Mouse (Mus musculus) stomach, embryonic 15.5 days (tissue): ENCODE results near the gene Cat. TPM values are rescaled to one million over a fixed set of nuclear protein-coding genes. Genes with fewer than 3 reads are reported as not detected.

Experiments used
- ATAC-seq: fragments of 200-750 bp; cut with Nextera tagmentation; 2 replicates; pipeline ENCODE4 v1.8.0; 2017; ENCODE audit warnings: low read depth, moderate number of reproducible peaks, moderate TSS enrichment; ENCODE audit not compliant: insufficient read depth, low FRiP score
- H3K27ac ChIP-seq: fragments of 300-500 bp; sonication (generic); 2 replicates; pipeline ENCODE4 v1.5.1; 2015; ENCODE audit warnings: mild to moderate bottlenecking, inconsistent platforms
- H3K27me3 ChIP-seq: fragments of 300-500 bp; sonication (generic); replicated peaks from 2 replicates; pipeline ENCODE4 v1.6.1; 2015; ENCODE audit warnings: inconsistent platforms
- H3K36me3 ChIP-seq: fragments of 300-500 bp; sonication (generic); 2 replicates; pipeline ENCODE4 v1.6.1; 2015; ENCODE audit warnings: inconsistent platforms
- H3K4me1 ChIP-seq: fragments of 300-500 bp; sonication (generic); 2 replicates; pipeline ENCODE4 v1.6.1; 2015; ENCODE audit warnings: inconsistent platforms
- H3K4me2 ChIP-seq: fragments of 300-500 bp; sonication (generic); 2 replicates; pipeline ENCODE4 v1.6.1; 2015; ENCODE audit warnings: mild to moderate bottlenecking, inconsistent platforms
- H3K4me3 ChIP-seq: fragments of 300-500 bp; sonication (generic); replicated peaks from 2 replicates; pipeline ENCODE4 v1.5.1; 2015; ENCODE audit warnings: inconsistent platforms
- H3K9ac ChIP-seq: fragments of 300-500 bp; sonication (generic); 2 replicates; pipeline ENCODE4 v1.6.1; 2015; ENCODE audit warnings: inconsistent platforms
- H3K9me3 ChIP-seq: fragments of 300-500 bp; sonication (generic); 2 replicates; pipeline ENCODE4 v1.6.1; 2016; ENCODE audit warnings: inconsistent platforms
- WGBS: fragments of 180-500 bp; shearing (Covaris S2); methylation state at CpG from one replicate; pipeline ENCODE4 v1.1.7; 2015; 5-methylcytosine and 5-hydroxymethylcytosine counted together
- polyA plus RNA-seq: library from polyadenylated mRNA; unstranded; fragments of >200 nt; fragmentation: Nextera tagmentation; extraction: Ambion mirVana; gene quantifications from 2 replicates; pipeline ENCODE4 v1.2.1, GENCODE M21; 2015

Cat gene
- polyA plus RNA-seq, 1 experiment from 2014 or later = 105 TPM

DNA sequence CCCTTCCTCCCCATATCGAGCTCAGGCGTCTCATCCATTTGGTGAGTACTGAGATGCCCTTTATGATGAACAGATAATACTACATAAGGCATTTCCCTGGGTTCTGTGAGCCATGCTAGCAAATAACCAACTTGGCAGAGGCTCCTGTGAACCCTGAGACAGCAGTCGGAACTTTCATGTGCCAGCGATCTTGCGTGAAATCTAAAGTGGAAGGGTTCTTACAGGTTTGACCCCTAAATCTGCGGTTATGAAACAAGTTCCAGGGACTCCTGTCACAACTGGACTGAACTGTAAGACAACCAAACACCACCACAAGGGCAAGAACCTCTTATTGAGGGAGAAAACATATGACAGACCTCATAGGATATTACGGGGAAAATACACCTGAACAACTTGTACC, 29.2 kb downstream of the Cat start:
- 97% methylated on average over 7 of the region's 7 CpGs for WGBS
- H3K9ac ChIP-seq = no peak overlapping the region
- no peak for ATAC-seq
- H3K4me1 ChIP-seq = no peaks in the 10 kb centered on the region
- H3K4me2 ChIP-seq = no peak overlapping the region
- no peak overlapping the region for H3K4me3 ChIP-seq
- peaks cover 58% of the 10 kb centered on the region for H3K36me3 ChIP-seq
- H3K27me3 ChIP-seq = no peaks in the 10 kb centered on the region
- no peaks in the 10 kb centered on the region for H3K9me3 ChIP-seq
- H3K27ac ChIP-seq = no peak overlapping the region

DNA sequence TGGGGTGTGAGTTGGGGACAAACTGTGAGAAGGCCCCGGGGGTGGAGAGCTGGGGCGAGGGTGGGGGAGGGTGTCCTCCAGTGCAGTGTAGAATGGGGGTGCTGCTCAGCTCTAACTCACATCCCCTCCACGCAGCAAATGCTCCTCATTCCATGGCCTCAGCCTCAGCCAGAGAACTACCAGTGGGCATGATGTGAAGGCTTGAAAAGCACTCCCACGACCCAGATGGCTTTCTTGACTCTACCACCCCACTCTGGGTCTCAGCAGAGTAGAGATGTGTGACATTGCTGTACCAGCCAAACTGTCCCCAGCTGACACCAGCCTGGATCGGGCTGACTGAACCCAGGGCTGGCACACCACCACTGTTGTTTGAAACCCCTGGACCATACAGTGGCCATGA, 32.4 kb downstream of the Cat start:
- Histone ChIP-seq H3K36me3 (peaks cover 40% of the 10 kb centered on the region), H3K9me3 (no peaks in the 10 kb centered on the region), H3K4me3 (no peak overlapping the region), H3K4me1 (no peaks in the 10 kb centered on the region), H3K27me3 (no peaks in the 10 kb centered on the region), H3K4me2 (no peak overlapping the region), H3K27ac (no peak overlapping the region), H3K9ac (no peak overlapping the region)
- no peak for ATAC-seq
- 86% methylated on average over 5 of the region's 5 CpGs for WGBS

DNA sequence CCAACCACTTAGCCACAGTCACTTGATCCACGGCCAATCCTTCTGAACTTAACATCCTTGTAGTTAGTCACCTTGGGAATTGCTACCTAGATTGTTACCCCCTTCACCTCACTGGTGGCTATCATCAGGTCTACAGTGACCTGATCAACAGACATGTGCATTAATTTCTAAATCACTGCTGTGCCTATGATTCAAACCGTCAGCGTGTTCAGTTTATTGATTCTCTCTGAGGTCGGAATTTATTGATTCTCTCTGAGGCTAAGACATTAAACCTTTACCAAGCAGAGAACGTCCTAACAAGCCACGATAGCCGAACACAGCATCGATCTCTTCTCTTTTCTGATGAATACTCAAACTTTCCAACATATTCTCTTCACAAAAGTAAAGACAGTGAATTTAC, 34.7 kb downstream of the Cat start:
- no peak overlapping the region for H3K27ac ChIP-seq
- no peaks in the 10 kb centered on the region for H3K27me3 ChIP-seq
- WGBS = 71% methylated on average over 8 of the region's 8 CpGs
- peaks cover 29% of the 10 kb centered on the region for H3K36me3 ChIP-seq
- H3K4me2 ChIP-seq = no peak overlapping the region
- H3K4me3 ChIP-seq = no peak overlapping the region
- no peak overlapping the region for H3K9ac ChIP-seq
- H3K9me3 ChIP-seq = no peaks in the 10 kb centered on the region
- ATAC-seq = no peak
- H3K4me1 ChIP-seq = no peaks in the 10 kb centered on the region

DNA sequence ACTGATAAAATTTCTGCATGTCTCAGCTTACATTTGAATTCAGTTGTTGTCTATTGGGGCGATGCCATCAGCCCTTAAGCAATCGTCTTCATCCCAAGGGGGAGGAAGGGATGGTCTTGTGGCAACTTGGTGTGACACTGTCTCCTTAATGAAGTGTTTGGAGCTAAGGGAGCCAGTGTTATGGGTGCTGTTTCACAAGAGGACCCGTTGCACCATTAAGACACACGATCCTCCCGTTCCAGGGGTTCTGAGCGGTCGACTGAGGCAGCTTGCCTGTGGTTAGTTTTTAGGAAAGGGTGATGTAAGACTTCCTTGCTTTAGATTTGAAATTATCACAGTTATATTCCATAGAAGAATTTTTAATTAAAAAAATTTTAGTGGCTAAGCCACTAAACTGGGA, 35.1 kb downstream of the Cat start:
- Histone ChIP-seq H3K4me1 (no peaks in the 10 kb centered on the region), H3K36me3 (peaks cover 24% of the 10 kb centered on the region), H3K4me3 (no peak overlapping the region), H3K9me3 (no peaks in the 10 kb centered on the region), H3K4me2 (no peak overlapping the region), H3K27me3 (no peaks in the 10 kb centered on the region), H3K9ac (no peak overlapping the region), H3K27ac (no peak overlapping the region)
- 76% methylated on average over 7 of the region's 7 CpGs for WGBS
- no peak for ATAC-seq

DNA sequence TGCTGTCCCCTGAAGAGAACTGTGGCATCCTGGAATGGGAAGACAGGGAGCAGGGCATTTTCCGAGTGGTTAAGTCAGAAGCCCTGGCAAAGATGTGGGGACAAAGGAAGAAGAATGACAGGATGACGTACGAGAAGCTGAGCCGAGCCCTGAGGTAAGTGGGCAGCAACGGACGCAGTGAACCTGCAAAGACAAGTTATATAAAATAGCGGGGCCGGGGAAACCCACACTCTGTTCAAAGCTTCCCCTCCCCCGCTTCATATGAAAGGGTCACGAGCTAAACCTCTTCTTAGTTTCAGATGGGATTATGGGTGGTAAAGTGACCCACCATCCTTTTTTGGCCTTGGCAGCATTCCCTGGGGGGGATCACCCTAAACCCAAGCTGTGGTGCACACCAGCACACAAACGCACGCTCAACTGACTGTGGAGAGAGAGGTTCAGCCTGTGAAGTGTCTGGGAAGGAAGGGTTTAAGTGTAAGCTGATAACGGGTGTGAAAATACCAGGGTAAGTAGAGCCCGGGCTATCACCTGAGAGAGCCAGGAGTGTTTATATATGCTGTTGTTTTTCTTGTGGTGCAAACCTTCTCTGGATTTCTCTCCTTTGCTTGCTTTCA, 35.9 kb downstream of the Cat start:
- Histone ChIP-seq H3K27me3 (no peaks in the 10 kb centered on the region), H3K9ac (no peak overlapping the region), H3K27ac (no peak overlapping the region), H3K9me3 (no peaks in the 10 kb centered on the region), H3K4me3 (no peak overlapping the region), H3K4me1 (no peaks in the 10 kb centered on the region), H3K36me3 (peaks cover 19% of the 10 kb centered on the region), H3K4me2 (no peak overlapping the region)
- 34% methylated on average over 14 of the region's 14 CpGs for WGBS
- no peak for ATAC-seq

DNA sequence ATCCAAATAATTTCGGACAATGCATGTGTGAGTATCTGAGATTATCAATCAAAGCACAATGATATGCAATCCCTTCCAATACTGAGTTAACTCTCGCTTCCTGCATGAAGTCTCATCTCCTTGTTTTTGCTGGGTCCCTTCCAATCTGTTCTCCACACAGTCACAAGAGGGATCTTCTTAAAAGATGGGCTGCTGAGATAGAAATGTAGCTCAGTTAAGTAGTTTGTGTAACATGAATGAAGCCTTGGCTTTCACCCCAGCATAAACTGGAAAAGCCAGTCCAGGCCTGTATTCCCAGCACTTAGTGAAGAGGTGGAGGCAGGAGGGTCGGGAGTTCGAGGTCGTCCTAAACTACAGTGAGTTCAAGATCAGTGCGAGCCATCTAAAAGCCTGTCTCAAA, 38.6 kb downstream of the Cat start:
- Histone ChIP-seq H3K27me3 (no peaks in the 10 kb centered on the region), H3K4me2 (no peak overlapping the region), H3K27ac (no peak overlapping the region), H3K4me1 (no peaks in the 10 kb centered on the region), H3K36me3 (no peaks in the 10 kb centered on the region), H3K9me3 (no peaks in the 10 kb centered on the region), H3K4me3 (no peak overlapping the region), H3K9ac (no peak overlapping the region)
- 85% methylated on average over 6 of the region's 6 CpGs for WGBS
- ATAC-seq = no peak

DNA sequence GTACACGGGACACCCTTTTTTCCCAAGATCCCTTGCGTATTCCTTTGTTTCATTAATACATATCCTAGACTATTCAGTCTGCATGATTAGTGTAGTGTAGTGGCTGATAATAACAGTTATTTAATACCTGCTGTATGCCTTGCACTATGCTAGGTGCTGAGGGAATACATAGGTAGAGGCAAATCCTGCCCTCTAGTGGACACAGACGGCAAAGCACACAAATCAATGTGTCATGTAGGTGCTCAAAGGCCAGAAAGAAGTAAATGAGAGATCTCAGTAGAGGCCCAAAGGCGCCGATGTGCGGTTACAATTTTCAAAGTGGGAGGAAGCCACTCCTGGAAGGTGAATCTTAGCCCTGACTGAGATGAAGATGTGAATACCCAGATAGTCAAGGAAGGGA, 39.2 kb downstream of the Cat start:
- Histone ChIP-seq H3K4me2 (no peak overlapping the region), H3K27me3 (no peaks in the 10 kb centered on the region), H3K9me3 (no peaks in the 10 kb centered on the region), H3K27ac (no peak overlapping the region), H3K36me3 (no peaks in the 10 kb centered on the region), H3K4me3 (no peak overlapping the region), H3K4me1 (no peaks in the 10 kb centered on the region), H3K9ac (no peak overlapping the region)
- 63% methylated on average over 6 of the region's 6 CpGs for WGBS
- ATAC-seq = no peak

DNA sequence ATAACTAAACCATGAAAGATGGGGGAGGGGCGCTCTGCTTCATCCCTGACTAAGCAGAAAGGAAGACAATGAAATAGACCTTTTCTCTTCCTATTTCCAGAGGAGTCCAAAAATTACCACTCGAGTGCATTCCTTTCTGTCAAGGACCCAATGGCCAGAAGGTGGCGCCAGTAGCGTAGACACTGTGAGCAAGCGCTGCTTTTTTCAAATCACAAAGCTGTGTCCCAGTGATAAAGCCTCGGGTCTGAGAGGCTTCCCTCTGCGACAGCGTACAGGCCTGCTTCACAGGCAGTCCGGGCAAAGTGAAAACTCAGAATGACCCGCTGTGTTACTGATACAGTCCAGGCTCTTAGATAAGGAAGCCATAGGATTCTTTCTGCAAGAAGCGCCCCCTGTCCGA, 45.2 kb downstream of the Cat start:
- ATAC-seq = no peak
- Histone ChIP-seq H3K9ac (no peak overlapping the region), H3K27ac (no peak overlapping the region), H3K4me2 (peak overlapping the region; percentile 47), H3K36me3 (no peaks in the 10 kb centered on the region), H3K4me1 (0 out of 2 replicates have a peak, but pooled peaks cover 3% of the 10 kb centered on the region), H3K9me3 (no peaks in the 10 kb centered on the region), H3K4me3 (no peak overlapping the region; the same call in 1 of the 2 replicates), H3K27me3 (no peaks in the 10 kb centered on the region)
- 4% methylated on average over 12 of the region's 12 CpGs for WGBS

DNA sequence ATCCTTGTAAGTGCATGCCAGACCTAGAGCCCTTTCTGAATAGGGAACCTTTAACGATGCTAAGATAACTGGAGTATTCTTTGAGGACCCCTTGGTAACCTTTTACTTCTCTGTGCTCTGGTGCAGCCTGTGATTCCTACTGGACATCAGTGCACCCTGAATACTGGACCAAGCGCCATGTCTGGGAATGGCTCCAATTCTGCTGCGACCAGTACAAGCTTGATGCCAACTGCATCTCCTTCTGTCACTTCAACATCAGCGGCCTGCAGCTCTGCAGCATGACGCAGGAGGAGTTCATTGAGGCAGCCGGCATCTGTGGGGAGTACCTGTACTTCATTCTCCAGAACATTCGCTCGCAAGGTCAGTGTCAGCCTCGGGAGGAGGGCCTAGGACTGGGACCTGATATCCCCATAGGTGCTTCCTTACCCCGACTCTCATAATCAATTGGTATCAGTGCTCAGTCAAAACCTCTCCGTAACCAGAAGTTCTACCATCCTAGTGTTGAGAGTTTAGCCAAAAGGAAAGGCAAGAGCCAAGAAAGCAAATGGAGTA, 45.8 kb downstream of the Cat start:
- 90% methylated on average over 11 of the region's 11 CpGs for WGBS
- Histone ChIP-seq H3K4me1 (0 out of 2 replicates have a peak, but pooled peaks cover 3% of the 10 kb centered on the region), H3K27ac (no peak overlapping the region), H3K9me3 (no peaks in the 10 kb centered on the region), H3K36me3 (no peaks in the 10 kb centered on the region), H3K27me3 (no peaks in the 10 kb centered on the region), H3K9ac (no peak overlapping the region), H3K4me3 (no peak overlapping the region), H3K4me2 (no peak overlapping the region)
- ATAC-seq = no peak

DNA sequence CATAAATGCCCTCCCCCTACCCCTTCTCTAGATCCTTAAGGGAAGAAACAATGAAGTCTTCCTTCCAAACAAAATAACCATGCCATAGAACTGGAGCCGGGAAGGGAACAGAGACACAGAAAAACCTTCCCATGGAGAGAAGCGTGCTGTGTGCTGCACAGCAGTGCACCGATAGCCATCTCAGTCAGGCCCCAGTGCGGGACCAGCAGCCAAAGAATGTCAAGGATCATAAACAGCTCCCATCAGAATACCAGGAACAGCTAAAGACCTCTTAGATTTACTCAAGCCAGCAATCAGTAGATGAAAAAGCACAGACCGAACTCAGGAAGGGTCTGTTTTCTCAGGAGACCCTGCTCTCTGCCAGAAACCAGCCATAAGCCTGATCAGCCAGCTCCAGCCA, 48.4 kb downstream of the Cat start:
- Histone ChIP-seq H3K27me3 (no peaks in the 10 kb centered on the region), H3K4me1 (0 out of 2 replicates have a peak, but pooled peaks cover 3% of the 10 kb centered on the region), H3K4me3 (no peak overlapping the region), H3K9me3 (no peaks in the 10 kb centered on the region), H3K36me3 (no peaks in the 10 kb centered on the region), H3K27ac (no peak overlapping the region; the same call in 1 of the 2 replicates), H3K4me2 (no peak overlapping the region), H3K9ac (no peak overlapping the region)
- no peak; the same call in 1 of the 2 replicates for ATAC-seq
- 59% methylated on average over 5 of the region's 5 CpGs for WGBS

DNA sequence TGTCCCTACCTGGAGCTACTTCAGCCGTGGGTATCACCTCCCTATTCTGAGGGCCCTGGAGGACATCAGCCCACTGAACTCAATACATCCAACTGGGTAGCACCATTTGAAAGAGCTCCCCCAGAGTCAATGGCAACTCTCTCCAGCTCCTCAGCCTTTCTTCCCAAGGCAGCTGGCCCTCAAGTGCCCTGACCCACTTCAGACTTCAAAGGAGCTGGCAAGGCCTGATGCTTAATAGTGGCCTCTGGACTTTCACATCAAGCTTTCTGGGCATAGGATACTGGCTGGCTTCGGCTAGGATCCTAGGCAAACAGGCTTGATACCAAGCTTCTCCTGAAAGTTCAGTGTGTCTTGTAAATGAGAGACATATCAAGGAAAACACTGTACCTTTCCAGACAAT, 49.9 kb downstream of the Cat start:
- H3K36me3 ChIP-seq = no peaks in the 10 kb centered on the region
- H3K27ac ChIP-seq = no peak overlapping the region
- no peaks in the 10 kb centered on the region for H3K9me3 ChIP-seq
- ATAC-seq = no peak
- WGBS = 74% methylated on average over 2 of the region's 2 CpGs
- no peak overlapping the region for H3K9ac ChIP-seq
- H3K27me3 ChIP-seq = no peaks in the 10 kb centered on the region
- no peak overlapping the region for H3K4me2 ChIP-seq
- H3K4me1 ChIP-seq = 0 out of 2 replicates have a peak, but pooled peaks cover 3% of the 10 kb centered on the region
- H3K4me3 ChIP-seq = no peak overlapping the region

DNA sequence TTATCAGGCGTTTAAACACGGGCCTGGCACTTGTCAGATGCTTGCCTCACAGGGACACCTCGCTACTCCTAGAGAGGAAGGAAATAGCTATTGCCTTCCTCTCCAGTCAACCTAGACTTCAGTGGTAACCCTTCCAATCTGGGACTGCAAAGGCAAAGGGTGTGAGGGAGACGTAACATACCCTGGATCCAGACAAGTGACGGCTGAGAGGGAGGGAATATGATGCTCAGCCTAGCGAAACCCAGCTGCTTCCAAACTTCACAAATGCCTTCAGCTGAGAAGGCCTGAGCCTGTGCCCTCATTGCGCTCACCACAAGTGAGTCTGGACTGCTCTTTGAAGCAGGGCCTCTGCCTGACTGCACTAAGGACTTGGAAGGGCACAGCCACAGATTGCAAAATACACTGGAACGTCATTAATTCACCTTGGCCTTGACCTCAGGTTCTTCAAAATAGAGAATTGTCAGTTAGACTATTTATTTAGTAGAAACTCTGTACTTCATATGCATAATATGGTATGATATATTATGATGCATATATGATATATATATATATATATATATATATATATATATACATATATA, 52.2 kb downstream of the Cat start:
- 51% methylated on average over 8 of the region's 8 CpGs for WGBS
- ATAC-seq = no peak
- Histone ChIP-seq H3K27me3 (no peaks in the 10 kb centered on the region), H3K9ac (no peak overlapping the region), H3K36me3 (no peaks in the 10 kb centered on the region), H3K4me1 (0 out of 2 replicates have a peak, but pooled peaks cover 3% of the 10 kb centered on the region), H3K4me3 (no peak overlapping the region), H3K27ac (no peak overlapping the region), H3K4me2 (no peak overlapping the region), H3K9me3 (no peaks in the 10 kb centered on the region)
